Mouse (Mus musculus): ENCODE results near the gene Olfr433.
"Not testable (repeated sequence)": the region's sequence is repeated elsewhere in the genome, so short reads cannot be mapped to it uniquely, and the experiment has no call there.

The Olfr433 gene

GRCm38 (mm10) chr1:174040523-174041177 lies at the start of gene Olfr433:
Olfr433 (plus strand) TSS chr1:174040705.
- no peak for DNase-seq

- no peak for DNase-seq
Observed at GRCm38 (mm10) chr1:173995003-173995402, 45.5 kb upstream of the Olfr433 start.

- DNase-seq, result not testable (repeated sequence)
Observed at GRCm38 (mm10) chr1:174004352-174005109, 36.0 kb upstream of the Olfr433 start.

GRCm38 (mm10) chr1:174007050-174007449 lies 33.5 kb upstream of the Olfr433 start:
- DNase-seq, result not testable (repeated sequence)

GRCm38 (mm10) chr1:174031698-174032097 lies 8.8 kb upstream of the Olfr433 start, which contains the start of gene Ifi205:
Ifi205 (minus strand) TSS chr1:174031810.
- DNase-seq, result no peak

- DNase-seq, result no peak
Observed at GRCm38 (mm10) chr1:174035841-174036240, 4.7 kb upstream of the Olfr433 start.

- no peak for DNase-seq
Observed at GRCm38 (mm10) chr1:174038480-174038879, 2.0 kb upstream of the Olfr433 start.

- DNase-seq, result not testable (repeated sequence)
Observed at GRCm38 (mm10) chr1:174042091-174042884, 1.8 kb downstream of the Olfr433 start.

GRCm38 (mm10) chr1:174044431-174044830 lies 3.9 kb downstream of the Olfr433 start:
- DNase-seq, result no peak

GRCm38 (mm10) chr1:174048227-174048626 lies 7.7 kb downstream of the Olfr433 start:
- DNase-seq, result not testable (repeated sequence)

- DNase-seq, result no peak
Observed at GRCm38 (mm10) chr1:174048893-174049292, 8.4 kb downstream of the Olfr433 start, which contains the start of gene Olfr432. Olfr432 (plus strand) TSS chr1:174049205.

- DNase-seq, result not testable (repeated sequence)
Observed at GRCm38 (mm10) chr1:174049357-174049756, 8.9 kb downstream of the Olfr433 start.

- DNase-seq, result no peak
Observed at GRCm38 (mm10) chr1:174050532-174050931, 10.0 kb downstream of the Olfr433 start.

- DNase-seq, result no peak
Observed at GRCm38 (mm10) chr1:174051515-174051914, 11.0 kb downstream of the Olfr433 start.

GRCm38 (mm10) chr1:174051931-174052536 lies 11.5 kb downstream of the Olfr433 start:
- DNase-seq, result no peak

- DNase-seq, result no peak
Observed at GRCm38 (mm10) chr1:174052981-174053380, 12.5 kb downstream of the Olfr433 start.

GRCm38 (mm10) chr1:174055248-174055647 lies 14.7 kb downstream of the Olfr433 start:
- DNase-seq, result no peak

GRCm38 (mm10) chr1:174066305-174066704 lies 25.8 kb downstream of the Olfr433 start, which contains the start of gene Olfr430:
Olfr430 (plus strand) TSS chr1:174066605.
- no peak for DNase-seq

- no peak for DNase-seq
Observed at GRCm38 (mm10) chr1:174084031-174084430, 43.5 kb downstream of the Olfr433 start, which contains the start of gene Olfr429. Olfr429 (plus strand) TSS chr1:174084331.
